Mouse (Mus musculus) embryonic facial prominence, embryonic 15.5 days (tissue): ENCODE measurements around the gene Drg1. TPM values are rescaled to one million over a fixed set of nuclear protein-coding genes. Genes with fewer than 3 reads are reported as not detected.

Experiments used
- ATAC-seq: fragments of 200-750 bp; cut with Nextera tagmentation; 2 replicates; pipeline ENCODE4 v1.8.0; 2017; ENCODE audit warnings: low read depth, moderate TSS enrichment; ENCODE audit not compliant: insufficient number of reproducible peaks, low FRiP score, low TSS enrichment
- H3K27ac ChIP-seq: fragments of 300-500 bp; sonication (generic); replicated peaks from 2 replicates; pipeline ENCODE4 v1.5.1; 2015; ENCODE audit warnings: mild to moderate bottlenecking, inconsistent platforms
- H3K27me3 ChIP-seq: fragments of 300-500 bp; sonication (generic); 2 replicates; pipeline ENCODE4 v1.6.1; 2015; ENCODE audit warnings: inconsistent platforms
- H3K36me3 ChIP-seq: fragments of 300-500 bp; sonication (generic); 2 replicates; pipeline ENCODE4 v1.6.1; 2015; ENCODE audit warnings: mild to moderate bottlenecking, inconsistent platforms
- H3K4me1 ChIP-seq: fragments of 300-500 bp; sonication (generic); 2 replicates; pipeline ENCODE4 v1.6.1; 2015; ENCODE audit warnings: inconsistent platforms
- H3K4me2 ChIP-seq: fragments of 300-500 bp; sonication (generic); replicated peaks from 2 replicates; pipeline ENCODE4 v1.6.1; 2015; ENCODE audit warnings: mild to moderate bottlenecking, inconsistent platforms
- H3K4me3 ChIP-seq: fragments of 300-500 bp; sonication (generic); replicated peaks from 2 replicates; pipeline ENCODE4 v1.5.1; 2015; ENCODE audit warnings: mild to moderate bottlenecking, inconsistent platforms
- H3K9ac ChIP-seq: fragments of 300-500 bp; sonication (generic); 2 replicates; pipeline ENCODE4 v1.6.1; 2015; ENCODE audit warnings: inconsistent platforms
- H3K9me3 ChIP-seq: fragments of 300-500 bp; sonication (generic); replicated peaks from 2 replicates; pipeline ENCODE4 v1.6.1; 2016; ENCODE audit warnings: inconsistent platforms
- WGBS: fragments of 180-500 bp; shearing (Covaris S2); methylation state at CpG from one replicate; pipeline ENCODE4 v1.1.7; 2015; 5-methylcytosine and 5-hydroxymethylcytosine counted together
- polyA plus RNA-seq: library from polyadenylated mRNA; unstranded; fragments of >200 nt; fragmentation: Nextera tagmentation; extraction: Ambion mirVana; gene quantifications from 2 replicates; pipeline ENCODE4 v1.2.1, GENCODE M21; 2015

The Drg1 gene
- polyA plus RNA-seq, 1 experiment from 2014 or later, result 201 TPM

- Histone ChIP-seq H3K27ac (peak overlapping the region; percentile 100), H3K4me3 (peak overlapping the region; percentile 84), H3K4me1 (peaks cover 43% of the 10 kb centered on the region), H3K36me3 (peaks cover 11% of the 10 kb centered on the region), H3K9ac (peak overlapping the region; percentile 98), H3K4me2 (peak overlapping the region; percentile 90), H3K9me3 (no peaks in the 10 kb centered on the region), H3K27me3 (no peaks in the 10 kb centered on the region)
- ATAC-seq, result peak; percentile 89
- WGBS, result under 1% methylated on average over 38 of the region's 40 CpGs
These were observed 23.1 kb upstream of the Drg1 start for GRCm38 (mm10) chr11:3289302-3289802.

GRCm38 (mm10) chr11:3288521-3289301 is 22.5 kb upstream of the Drg1 start, which contains the start of gene Patz1:
Gene Patz1, plus strand, starts transcription at chr11:3288874.
- Histone ChIP-seq H3K4me2 (peak within 1 kb of the TSS; percentile 90), H3K4me1 (peaks cover 36% of the 10 kb centered on the region), H3K27me3 (no peaks in the 10 kb centered on the region), H3K9me3 (no peaks in the 10 kb centered on the region), H3K9ac (peak within 1 kb of the TSS; percentile 98), H3K27ac (peak within 1 kb of the TSS; percentile 100), H3K4me3 (peak within 1 kb of the TSS; percentile 84), H3K36me3 (peaks cover 5% of the 10 kb centered on the region)
- peak; percentile 11 for ATAC-seq
- under 1% methylated on average over 41 of the region's 41 CpGs for WGBS

DNA sequence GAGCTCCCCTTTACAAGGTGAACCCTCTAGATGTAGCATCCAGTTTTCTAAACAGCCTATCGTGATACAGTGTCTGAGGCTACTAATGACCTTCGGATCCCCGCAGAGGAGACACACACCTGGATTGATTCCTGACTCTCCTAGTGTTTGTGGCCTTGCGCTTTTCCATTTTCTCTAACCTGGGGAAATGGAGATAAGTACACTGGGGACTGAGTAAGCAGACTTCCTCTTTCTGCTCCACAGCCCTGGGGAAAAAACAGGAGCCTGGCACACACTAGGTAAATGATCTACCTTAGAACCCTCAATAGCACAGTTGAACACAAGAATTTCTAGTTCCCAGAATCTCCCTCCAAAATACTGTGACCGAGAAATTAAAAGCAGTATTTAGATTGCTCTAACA is 21.7 kb upstream of the Drg1 start:
- H3K27ac ChIP-seq, result no peak overlapping the region
- H3K4me2 ChIP-seq, result peak overlapping the region; percentile 90; the same call in 1 of the 2 replicates
- H3K4me1 ChIP-seq, result peaks cover 29% of the 10 kb centered on the region
- no peak overlapping the region for H3K4me3 ChIP-seq
- no peaks in the 10 kb centered on the region for H3K9me3 ChIP-seq
- WGBS, result 63% methylated on average over 5 of the region's 5 CpGs
- no peak overlapping the region for H3K9ac ChIP-seq
- no peaks in the 10 kb centered on the region for H3K27me3 ChIP-seq
- H3K36me3 ChIP-seq, result no peaks in the 10 kb centered on the region
- ATAC-seq, result no peak

- Histone ChIP-seq H3K27me3 (no peaks in the 10 kb centered on the region), H3K4me2 (no peak overlapping the region), H3K27ac (no peak overlapping the region), H3K4me3 (no peak overlapping the region), H3K4me1 (peaks cover 23% of the 10 kb centered on the region), H3K9me3 (no peaks in the 10 kb centered on the region), H3K9ac (no peak overlapping the region), H3K36me3 (no peaks in the 10 kb centered on the region)
- ATAC-seq, result no peak
- WGBS, result 38% methylated on average over 6 of the region's 6 CpGs
These were observed 20.9 kb upstream of the Drg1 start for GRCm38 (mm10) chr11:3287131-3287530.

DNA sequence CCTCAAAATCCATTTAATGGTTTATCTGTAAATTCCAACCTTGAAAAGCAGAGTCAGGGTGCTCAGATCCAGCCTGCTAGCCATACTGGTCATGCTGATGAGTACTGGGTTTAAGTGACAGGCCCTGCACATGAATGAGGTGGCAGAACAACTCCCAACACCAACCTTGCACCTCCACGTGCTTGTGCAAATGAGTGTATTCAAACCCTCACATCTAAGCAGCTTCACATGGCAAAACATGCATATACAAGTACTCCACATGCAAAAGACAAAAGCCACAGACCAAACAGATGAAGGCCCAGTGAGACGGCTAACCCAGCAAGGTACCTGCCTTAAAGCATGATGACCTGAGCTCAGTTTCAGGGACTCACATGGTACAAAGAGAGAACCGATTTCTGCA is 19.7 kb upstream of the Drg1 start:
- no peak for ATAC-seq
- no peaks in the 10 kb centered on the region for H3K36me3 ChIP-seq
- whole genome bisulfite sequencing, result 83% methylated on average over 3 of the region's 3 CpGs
- H3K27ac ChIP-seq, result no peak overlapping the region
- H3K4me2 ChIP-seq, result no peak overlapping the region
- H3K4me1 ChIP-seq, result peaks cover 14% of the 10 kb centered on the region
- no peak overlapping the region for H3K9ac ChIP-seq
- H3K27me3 ChIP-seq, result no peaks in the 10 kb centered on the region
- no peak overlapping the region for H3K4me3 ChIP-seq
- no peaks in the 10 kb centered on the region for H3K9me3 ChIP-seq

GRCm38 (mm10) chr11:3283645-3284044 is 17.4 kb upstream of the Drg1 start:
- H3K27ac ChIP-seq, result no peak overlapping the region
- H3K36me3 ChIP-seq, result no peaks in the 10 kb centered on the region
- H3K4me3 ChIP-seq, result no peak overlapping the region
- peaks cover 11% of the 10 kb centered on the region for H3K4me1 ChIP-seq
- no peak for ATAC-seq
- H3K27me3 ChIP-seq, result no peaks in the 10 kb centered on the region
- WGBS, result 79% methylated on average over 6 of the region's 6 CpGs
- H3K4me2 ChIP-seq, result no peak overlapping the region
- H3K9ac ChIP-seq, result no peak overlapping the region
- no peaks in the 10 kb centered on the region for H3K9me3 ChIP-seq

GRCm38 (mm10) chr11:3282887-3283286 is 16.7 kb upstream of the Drg1 start:
- Histone ChIP-seq H3K4me2 (no peak overlapping the region), H3K4me1 (0 out of 2 replicates have a peak, but pooled peaks cover 3% of the 10 kb centered on the region), H3K9ac (no peak overlapping the region), H3K27ac (no peak overlapping the region), H3K4me3 (no peak overlapping the region), H3K36me3 (no peaks in the 10 kb centered on the region), H3K27me3 (no peaks in the 10 kb centered on the region), H3K9me3 (no peaks in the 10 kb centered on the region)
- 73% methylated on average over 6 of the region's 6 CpGs for WGBS
- no peak for ATAC-seq

GRCm38 (mm10) chr11:3279729-3280128 is 13.5 kb upstream of the Drg1 start:
- no peaks in the 10 kb centered on the region for H3K4me1 ChIP-seq
- no peak overlapping the region for H3K4me3 ChIP-seq
- H3K4me2 ChIP-seq, result no peak overlapping the region
- no peaks in the 10 kb centered on the region for H3K27me3 ChIP-seq
- 83% methylated on average over 2 of the region's 2 CpGs for WGBS
- H3K9me3 ChIP-seq, result no peaks in the 10 kb centered on the region
- H3K9ac ChIP-seq, result no peak overlapping the region
- no peak for ATAC-seq
- no peak overlapping the region for H3K27ac ChIP-seq
- H3K36me3 ChIP-seq, result no peaks in the 10 kb centered on the region

DNA sequence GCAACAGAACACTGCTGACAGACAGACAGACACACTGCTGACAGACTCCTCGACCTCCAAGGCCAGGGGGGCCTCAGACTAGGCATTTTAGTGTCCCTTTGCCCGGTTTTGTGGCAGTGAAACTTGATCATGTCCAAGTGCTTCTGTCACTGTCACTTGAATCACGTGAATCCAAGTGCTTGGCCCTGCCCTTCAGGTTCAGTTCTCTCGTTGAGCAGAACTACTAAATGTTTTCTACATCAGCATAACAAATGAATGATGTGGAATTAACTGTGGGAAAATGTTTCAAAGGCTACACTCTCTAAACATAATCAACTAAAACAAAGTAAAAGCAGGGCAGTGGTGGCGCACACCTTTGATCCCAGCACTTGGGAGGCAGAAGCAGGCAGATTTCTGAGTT is 12.1 kb upstream of the Drg1 start:
- Histone ChIP-seq H3K36me3 (no peaks in the 10 kb centered on the region), H3K27me3 (no peaks in the 10 kb centered on the region), H3K4me2 (no peak overlapping the region), H3K27ac (no peak overlapping the region), H3K4me1 (no peaks in the 10 kb centered on the region), H3K4me3 (no peak overlapping the region), H3K9ac (no peak overlapping the region), H3K9me3 (no peaks in the 10 kb centered on the region)
- WGBS, result 55% methylated on average over 5 of the region's 5 CpGs
- no peak for ATAC-seq

- WGBS, result 32% methylated on average over 4 of the region's 4 CpGs
- Histone ChIP-seq H3K9ac (no peak overlapping the region), H3K36me3 (no peaks in the 10 kb centered on the region), H3K4me2 (no peak overlapping the region), H3K4me3 (no peak overlapping the region), H3K27ac (no peak overlapping the region), H3K9me3 (no peaks in the 10 kb centered on the region), H3K27me3 (no peaks in the 10 kb centered on the region), H3K4me1 (peaks cover 10% of the 10 kb centered on the region)
- ATAC-seq, result no peak
These were observed 3.0 kb upstream of the Drg1 start for GRCm38 (mm10) chr11:3269241-3269640.

DNA sequence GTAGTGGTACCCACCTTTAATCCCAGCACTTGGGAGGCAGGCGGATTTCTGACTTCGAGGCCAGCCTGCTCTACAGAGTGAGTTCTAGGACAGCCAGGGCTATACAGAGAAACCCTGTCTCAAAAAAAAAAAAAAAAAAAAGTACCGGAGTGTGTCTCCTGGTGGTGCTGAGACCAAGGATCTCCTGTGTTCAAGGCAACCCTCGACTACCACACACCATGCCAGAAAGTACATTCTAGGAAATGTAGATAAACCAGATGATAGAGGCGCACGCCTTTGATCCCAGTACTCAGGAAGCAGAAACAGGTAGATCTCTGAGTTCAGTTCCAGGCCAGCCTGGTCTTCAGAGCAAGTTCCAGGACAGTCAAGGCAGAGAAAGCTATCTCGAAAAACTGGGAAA is 918 bp upstream of the Drg1 start:
- ATAC-seq, result no peak
- H3K4me3 ChIP-seq, result peak overlapping the region; percentile 82
- 52% methylated on average over 7 of the region's 7 CpGs for WGBS
- H3K36me3 ChIP-seq, result peaks cover 16% of the 10 kb centered on the region
- H3K27me3 ChIP-seq, result no peaks in the 10 kb centered on the region
- peaks cover 15% of the 10 kb centered on the region for H3K4me1 ChIP-seq
- peak overlapping the region; percentile 49 for H3K4me2 ChIP-seq
- H3K27ac ChIP-seq, result peak overlapping the region; percentile 97
- H3K9me3 ChIP-seq, result no peaks in the 10 kb centered on the region
- H3K9ac ChIP-seq, result no peak overlapping the region
